Mouse (Mus musculus) embryonic fibroblast, embryonic 13.5 days (primary cell): Measurements from ENCODE around the gene Pik3r5. TPM values are rescaled to one million over a fixed set of nuclear protein-coding genes. Genes with fewer than 3 reads are reported as not detected.
A peak's percentile ranks its signal among the peaks of the same experiment; 100 is the strongest.

ENCODE experiments used
- H3K27ac ChIP-seq: 2 replicates; pipeline ENCODE4 v1.5.1; 2012; ENCODE audit warnings: low read length, control low read depth, inconsistent platforms; ENCODE audit not compliant: insufficient read depth
- H3K4me1 ChIP-seq: 2 replicates; pipeline ENCODE4 v1.6.1; 2011; ENCODE audit warnings: low read length; ENCODE audit not compliant: control insufficient read depth, insufficient read depth
- H3K4me3 ChIP-seq: 2 replicates; pipeline ENCODE4 v1.5.1; 2011; ENCODE audit warnings: mild to moderate bottlenecking, control low read depth, low read length; ENCODE audit not compliant: insufficient read depth
- CTCF ChIP-seq: IDR thresholded peaks from 2 replicates; pipeline ENCODE4 v1.5.1; 2011; ENCODE audit warnings: mild to moderate bottlenecking, control low read depth, low read length, moderate library complexity, borderline replicate concordance; ENCODE audit not compliant: insufficient read depth
- POLR2A ChIP-seq: IDR thresholded peaks from 2 replicates; pipeline ENCODE4 v1.6.1; 2011; ENCODE audit warnings: low read depth, mild to moderate bottlenecking, control low read depth, low read length, moderate library complexity
- polyA plus RNA-seq: library from polyadenylated mRNA; stranded (reverse); fragments of >200 nt; gene quantifications from 2 replicates; pipeline ENCODE4 v1.2.4, GENCODE M21; 2011; ENCODE audit warnings: low read depth; ENCODE audit not compliant: missing spikeins, insufficient read length

Gene Pik3r5
- polyA plus RNA-seq, 1 experiment: 0.86 TPM

DNA sequence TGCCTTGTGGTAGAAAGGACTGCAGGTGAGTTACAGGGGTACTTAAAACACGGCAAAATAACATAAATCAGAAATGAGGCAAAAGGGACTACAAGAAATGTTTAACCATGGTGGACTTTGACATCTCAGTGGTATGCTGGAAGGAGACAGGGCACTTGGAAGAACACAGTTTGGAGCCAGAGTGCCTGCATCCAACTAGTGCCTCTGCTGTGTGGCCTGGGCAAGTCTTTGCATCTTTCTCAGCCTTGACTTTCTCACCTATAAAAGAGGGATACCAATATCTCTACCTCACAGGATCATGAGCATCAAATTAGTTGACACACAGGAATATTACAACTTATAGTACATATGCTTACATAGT lies 43.3 kb upstream of the Pik3r5 start:
- no peak for TF ChIP-seq POLR2A
- no peak for TF ChIP-seq CTCF
- no peaks in the 10 kb centered on the region for H3K4me1 ChIP-seq
- H3K4me3 ChIP-seq: no peak overlapping the region
- H3K27ac ChIP-seq: no peak overlapping the region

- TF ChIP-seq POLR2A: no peak
- no peaks in the 10 kb centered on the region for H3K4me1 ChIP-seq
- H3K27ac ChIP-seq: no peak overlapping the region
- no peak overlapping the region for H3K4me3 ChIP-seq
Observed at GRCm38 (mm10) chr11:68389621-68390020, 42.3 kb upstream of the Pik3r5 start.

- TF ChIP-seq CTCF (no peak), POLR2A (no peak)
- no peak overlapping the region for H3K27ac ChIP-seq
- no peaks in the 10 kb centered on the region for H3K4me1 ChIP-seq
- no peak overlapping the region for H3K4me3 ChIP-seq
Observed at GRCm38 (mm10) chr11:68390381-68391287, 41.3 kb upstream of the Pik3r5 start.

- H3K27ac ChIP-seq: no peak overlapping the region
- H3K4me3 ChIP-seq: no peak overlapping the region
- no peak for TF ChIP-seq POLR2A
- no peak for TF ChIP-seq CTCF
- no peaks in the 10 kb centered on the region for H3K4me1 ChIP-seq
Observed at GRCm38 (mm10) chr11:68393897-68394490, 37.9 kb upstream of the Pik3r5 start.

- TF ChIP-seq POLR2A (no peak), CTCF (no peak)
- no peaks in the 10 kb centered on the region for H3K4me1 ChIP-seq
Observed at GRCm38 (mm10) chr11:68394749-68395148, 37.2 kb upstream of the Pik3r5 start.

DNA sequence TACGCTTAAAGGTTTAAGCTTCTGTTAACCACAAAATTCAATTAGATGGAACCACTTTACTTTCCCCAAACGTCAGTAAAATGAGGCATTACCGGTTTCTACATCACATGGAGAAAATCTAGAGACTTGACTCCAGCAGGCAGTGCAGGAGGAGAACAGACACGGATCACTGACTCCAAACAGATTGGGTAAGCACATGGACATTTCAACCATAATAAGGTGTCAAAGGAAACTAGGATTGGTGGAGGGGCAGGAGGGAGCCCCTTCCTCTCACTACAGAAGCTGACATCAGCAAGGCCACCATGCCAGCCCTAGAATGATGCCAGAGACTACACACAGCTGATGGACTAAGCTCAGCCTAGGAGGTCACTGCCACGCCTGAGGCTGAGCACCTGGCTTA lies 36.4 kb upstream of the Pik3r5 start:
- TF ChIP-seq CTCF: no peak
- Histone ChIP-seq H3K27ac (no peak overlapping the region), H3K4me3 (no peak overlapping the region), H3K4me1 (no peaks in the 10 kb centered on the region)

More at GRCm38 (mm10) chr11:68394749-68395148, 37.2 kb upstream of the Pik3r5 start:
- Histone ChIP-seq H3K4me3 (no peak overlapping the region), H3K27ac (no peak overlapping the region)

- TF ChIP-seq POLR2A (no peak), CTCF (no peak)
Observed at GRCm38 (mm10) chr11:68398891-68399547, 32.9 kb upstream of the Pik3r5 start.

GRCm38 (mm10) chr11:68399548-68400020 lies 32.3 kb upstream of the Pik3r5 start:
- H3K4me3 ChIP-seq: peak overlapping the region; percentile 24

More at GRCm38 (mm10) chr11:68398891-68399547, 32.9 kb upstream of the Pik3r5 start:
- no peak overlapping the region for H3K27ac ChIP-seq
- no peaks in the 10 kb centered on the region for H3K4me1 ChIP-seq
- peak overlapping the region; percentile 24; the same call in 1 of the 2 replicates for H3K4me3 ChIP-seq

GRCm38 (mm10) chr11:68400021-68400671 lies 31.8 kb upstream of the Pik3r5 start:
- Histone ChIP-seq H3K27ac (no peak overlapping the region), H3K4me3 (peak overlapping the region; percentile 24; the same call in 1 of the 2 replicates), H3K4me1 (no peaks in the 10 kb centered on the region)
- TF ChIP-seq CTCF (no peak), POLR2A (no peak)

More at GRCm38 (mm10) chr11:68399548-68400020, 32.3 kb upstream of the Pik3r5 start:
- no peak overlapping the region for H3K27ac ChIP-seq
- TF ChIP-seq POLR2A: no peak
- no peak for TF ChIP-seq CTCF
- no peaks in the 10 kb centered on the region for H3K4me1 ChIP-seq
